Mouse (Mus musculus): Measurements from ENCODE around the gene Cnot6.

GRCm38 (mm10) chr11:49730275-49730948 lies 17.9 kb upstream of the Cnot6 start:
- TF ChIP-seq CHD1 (IDR thresholded peaks at IDR 0.05; ENCODE audit: low read depth, low read length), result no peak
- TF ChIP-seq CHD2 (IDR thresholded peaks at IDR 0.05; ENCODE audit: low read length), result no peak
- TF ChIP-seq RAD21 (IDR thresholded peaks at IDR 0.05; ENCODE audit: low read depth, low read length), result no peak
